Comparison of ENCODE assay signal across 10 mouse cellular contexts in genomic region chr9:86694644-86695043, GRCm38 (mm10). TPM values are rescaled to one million over a fixed set of nuclear protein-coding genes. Genes with fewer than 3 reads are reported as not detected.
DNase-seq lines count a peak whose midpoint lies in the region; ATAC-seq and TF ChIP-seq lines count a peak whose summit lies in the region.
"Had no signal": no experiment of that assay in that cellular context is flagged by ENCODE, and none has a peak within 500 bp of the region (broad histone marks: within the 10 kb centered on the region; RNA-seq: fewer than 3 reads in every experiment).

No protein-coding gene starts in this region.

- TF ChIP-seq RAD21 in CH12.LX (IDR thresholded peaks at IDR 0.05; ENCODE audit: low read depth, low read length), result no peak

- no peak overlapping the region for H3K27ac ChIP-seq in hindbrain, embryonic 13.5 days
- H3K27ac ChIP-seq in hindbrain, embryonic 10.5 days, result no peak overlapping the region
- no peak overlapping the region for H3K27ac ChIP-seq in CH12.LX (ENCODE audit: insufficient read depth, low read depth)
- H3K27ac ChIP-seq in brown adipose tissue, adult 24 weeks (replicated peaks; ENCODE audit: low read depth, low read length), result no peak overlapping the region
- H3K27ac ChIP-seq in limb, embryonic 15.5 days, result no peak overlapping the region

- TF ChIP-seq POLR2A in CH12.LX (IDR thresholded peaks at IDR 0.05; ENCODE audit: low read depth, low read length), result no peak

- no peak for TF ChIP-seq EP300 in CH12.LX (IDR thresholded peaks at IDR 0.05; ENCODE audit: low read length)

- no peaks in the 10 kb centered on the region for H3K9me3 ChIP-seq in hindbrain, embryonic 13.5 days
- H3K9me3 ChIP-seq in hindbrain, embryonic 10.5 days, result no peaks in the 10 kb centered on the region
- no peaks in the 10 kb centered on the region for H3K9me3 ChIP-seq in CH12.LX (replicated peaks; ENCODE audit: low read length)
- H3K9me3 ChIP-seq in limb, embryonic 15.5 days, result no peaks in the 10 kb centered on the region

- ATAC-seq in hindbrain, embryonic 13.5 days (ENCODE audit: low FRiP score), result no peak
- no peak for ATAC-seq in limb, embryonic 15.5 days (ENCODE audit: insufficient number of reproducible peaks, low FRiP score, low TSS enrichment, low read depth)

- no peak for TF ChIP-seq CTCF in CH12.LX (conservative IDR thresholded peaks at IDR 0.05 in 1 of 2, IDR thresholded peaks at IDR 0.05 in 1 of 2; ENCODE audit: low read depth in 2 of 2, low read length in 2 of 2)

- dilution Hi-C loops in CH12.LX (cut with MboI; ENCODE audit: extremely low pct_ligation_motif_present, extremely low pct_unique_long_range_greater_than_20kb, low sequenced_read_pairs), result no loop called here

- peak overlapping the region; percentile 71 for H3K4me2 ChIP-seq in hindbrain, embryonic 13.5 days
- H3K4me2 ChIP-seq in CH12.LX (ENCODE audit: insufficient read depth, low read depth, poor library complexity, severe bottlenecking), result peak overlapping the region; percentile 50; the same call in 1 of the 2 replicates
- peak overlapping the region; percentile 90; the same call in 1 of the 2 replicates for H3K4me2 ChIP-seq in limb, embryonic 15.5 days

- in situ Hi-C loops in CH12.LX (cut with MboI; ENCODE audit: low pct_ligation_motif_present, low pct_unique_long_range_greater_than_20kb, low sequenced_read_pairs), result no loop called here

- 94% methylated on average over 7 of the region's 7 CpGs for WGBS in hindbrain, embryonic 13.5 days
- WGBS in hindbrain, embryonic 10.5 days, result 93% methylated on average over 7 of the region's 7 CpGs
- 92% methylated on average over 7 of the region's 7 CpGs for WGBS in limb, embryonic 15.5 days

- H3K79me2 ChIP-seq in CH12.LX (replicated peaks; ENCODE audit: control insufficient read depth, extremely low read depth, insufficient read depth, poor library complexity, severe bottlenecking), result no peaks in the 10 kb centered on the region

- DNase-seq in hindbrain, embryonic 10.5 days (ENCODE audit: low spot score), result no peak
- DNase-seq in CH12.LX (ENCODE audit: extremely low read depth), result no peak
- no peak for DNase-seq in left cerebral cortex, adult 18-20 months (ENCODE audit: low spot score in 2 of 2)
- no peak for DNase-seq in Muller cell, postnatal 12 days (ENCODE audit: inconsistent ontology term)
- no peak for DNase-seq in adrenal gland, adult 8-10 months

- no peaks in the 10 kb centered on the region for H3K36me3 ChIP-seq in hindbrain, embryonic 13.5 days
- H3K36me3 ChIP-seq in hindbrain, embryonic 10.5 days, result no peaks in the 10 kb centered on the region
- H3K36me3 ChIP-seq in CH12.LX (replicated peaks in 1 of 2; ENCODE audit: control insufficient read depth in 1 of 2, insufficient read depth in 1 of 2, low read length in 1 of 2), result no peaks in the 10 kb centered on the region
- H3K36me3 ChIP-seq in limb, embryonic 15.5 days, result no peaks in the 10 kb centered on the region

- H3K27me3 ChIP-seq in hindbrain, embryonic 13.5 days, result no peaks in the 10 kb centered on the region
- peaks cover 16% of the 10 kb centered on the region; the same call in 1 of the 2 replicates for H3K27me3 ChIP-seq in hindbrain, embryonic 10.5 days (ENCODE audit: insufficient read depth, poor library complexity, severe bottlenecking)
- H3K27me3 ChIP-seq in CH12.LX (replicated peaks), result no peaks in the 10 kb centered on the region
- H3K27me3 ChIP-seq in limb, embryonic 15.5 days, result no peaks in the 10 kb centered on the region
- H3K27me3 ChIP-seq: Patski had no signal

- H3K4me3 ChIP-seq in hindbrain, embryonic 13.5 days, result peak overlapping the region; percentile 82; the same call in 1 of the 2 replicates
- H3K4me3 ChIP-seq in hindbrain, embryonic 10.5 days, result no peak overlapping the region
- peak overlapping the region in 1 of 3 experiments; percentile 89 for H3K4me3 ChIP-seq in CH12.LX (replicated peaks in 1 of 3; ENCODE audit: low read depth in 2 of 3, low read length in 2 of 3, poor library complexity in 1 of 3)
- H3K4me3 ChIP-seq in brown adipose tissue, adult 24 weeks (ENCODE audit: insufficient read depth, low read depth, low read length), result peak overlapping the region; percentile 15; the same call in 1 of the 2 replicates
- peak overlapping the region; percentile 76 for H3K4me3 ChIP-seq in limb, embryonic 15.5 days

- no peak overlapping the region for H3K9ac ChIP-seq in hindbrain, embryonic 13.5 days
- H3K9ac ChIP-seq in CH12.LX (ENCODE audit: insufficient read depth, low read depth), result no peak overlapping the region
- H3K9ac ChIP-seq in limb, embryonic 15.5 days, result no peak overlapping the region

- H3K4me1 ChIP-seq in hindbrain, embryonic 13.5 days (replicated peaks), result peaks cover 11% of the 10 kb centered on the region; the same call in 1 of the 2 replicates
- H3K4me1 ChIP-seq in hindbrain, embryonic 10.5 days (replicated peaks), result peaks cover 3% of the 10 kb centered on the region; the same call in 1 of the 2 replicates
- peaks cover 2 to 16% of the 10 kb centered on the region in 2 experiments; a peak in 3 of 4 replicates for H3K4me1 ChIP-seq in CH12.LX (ENCODE audit: control insufficient read depth in 1 of 2, insufficient read depth in 2 of 2)
- H3K4me1 ChIP-seq in brown adipose tissue, adult 24 weeks (ENCODE audit: control insufficient read depth, insufficient read depth, insufficient read length, low read length), result no peaks in the 10 kb centered on the region
- peaks cover 5% of the 10 kb centered on the region for H3K4me1 ChIP-seq in limb, embryonic 15.5 days

TF ChIP-seq in CH12.LX, 34 proteins besides CTCF, POLR2A, EP300 and RAD21:
- TF ChIP-seq ZNF384 (IDR thresholded peaks at IDR 0.05; ENCODE audit: low read depth, low read length) (no peak), MAZ (IDR thresholded peaks at IDR 0.05; ENCODE audit: low read depth, low read length) (no peak), CHD2 (IDR thresholded peaks at IDR 0.05; ENCODE audit: low read length) (no peak), ETS1 (conservative IDR thresholded peaks at IDR 0.05; ENCODE audit: low read depth, low read length) (no peak), ELF1 (IDR thresholded peaks at IDR 0.05; ENCODE audit: low read depth, low read length) (no peak), JUN (IDR thresholded peaks at IDR 0.05; ENCODE audit: insufficient read depth, low read depth, low read length) (no peak), PAX5 (IDR thresholded peaks at IDR 0.05; ENCODE audit: low read length) (no peak), USF1 (IDR thresholded peaks at IDR 0.05; ENCODE audit: low read depth, low read length) (no peak)

RNA-seq across cellular contexts. Expression of gene Me1, which starts 1.1 kb away (rescaled TPM):
- polyA plus RNA-seq in hindbrain, embryonic 13.5 days (2015; fragmentation: Nextera tagmentation; extraction: Ambion mirVana), result 28.5 and 30.5 TPM in 2 replicates
- 9.8 and 12.4 TPM in 2 replicates for polyA plus RNA-seq in hindbrain, embryonic 10.5 days (2016; fragmentation: Nextera tagmentation; extraction: Ambion mirVana)
- 6.7 and 9.4 TPM in 2 replicates for total RNA-seq in CH12.LX (2012; rRNA removed)
- total RNA-seq in CH12.LX (2014; rRNA removed), result 16.7 TPM in 2 replicates
- polyA plus RNA-seq in CH12.LX (2012; ENCODE audit: insufficient read length, low read depth), result 38.6 and 39.9 TPM in 2 replicates
- 817 and 987 TPM in 2 replicates for polyA plus RNA-seq in brown adipose tissue, adult 24 weeks (2012; ENCODE audit: insufficient read depth, insufficient read length, missing spikeins)
- polyA plus RNA-seq in limb, embryonic 15.5 days (2015; fragmentation: Nextera tagmentation; extraction: Ambion mirVana), result 31.0 and 32.4 TPM in 2 replicates
- 10 to 100 TPM; 49.3 to 52.9 TPM for total RNA-seq in left cerebral cortex, adult 18-20 months (2021)
- 1,000 to 10,000 TPM; 1,151 to 1,951 (median 1,592) TPM for total RNA-seq in adrenal gland, adult 8-10 months (2022)
- total RNA-seq: granulocyte monocyte progenitor cell, adult 5-6 weeks had no signal

RNA-seq across cellular contexts. Expression of gene Prss35, which starts 48.8 kb away (rescaled TPM):
- 4.3 and 5.3 TPM in 2 replicates for polyA plus RNA-seq in hindbrain, embryonic 13.5 days (2015; fragmentation: Nextera tagmentation; extraction: Ambion mirVana)
- polyA plus RNA-seq in hindbrain, embryonic 10.5 days (2016; fragmentation: Nextera tagmentation; extraction: Ambion mirVana), result 0.54 and 1.5 TPM in 2 replicates
- total RNA-seq in CH12.LX (2012; rRNA removed) (not detected in 2 replicates), CH12.LX (2014; rRNA removed) (not detected in 2 replicates)
- polyA plus RNA-seq in CH12.LX (2012; ENCODE audit: insufficient read length, low read depth), result not detected in 2 replicates
- not detected in 2 replicates for polyA plus RNA-seq in brown adipose tissue, adult 24 weeks (2012; ENCODE audit: insufficient read depth, insufficient read length, missing spikeins)
- 91.6 and 94.5 TPM in 2 replicates for polyA plus RNA-seq in limb, embryonic 15.5 days (2015; fragmentation: Nextera tagmentation; extraction: Ambion mirVana)
- total RNA-seq in left cerebral cortex, adult 18-20 months (2021), result 1 to 10 TPM; 1.1 to 2.4 TPM
- 100 to 1,000 TPM; 111 to 703 (median 400) TPM for total RNA-seq in adrenal gland, adult 8-10 months (2022)
- total RNA-seq: granulocyte monocyte progenitor cell, adult 5-6 weeks had no signal

Comparison
In these comparisons a context has a peak if more than half of its experiments do, and no peak if none do; other contexts are left out.
1. RNA of gene Me1, which starts 1.1 kb away (polyA plus RNA-seq): 817 to 987 TPM in brown adipose tissue, adult 24 weeks; 38.6 to 39.9 TPM in CH12.LX, 31.0 to 32.4 TPM in limb, embryonic 15.5 days, 28.5 to 30.5 TPM in hindbrain, embryonic 13.5 days and 9.8 to 12.4 TPM in hindbrain, embryonic 10.5 days; every median in the first group is over 10 times any median in the second.
2. RNA of gene Prss35, which starts 48.8 kb away (polyA plus RNA-seq): 91.6 to 94.5 TPM in limb, embryonic 15.5 days; 4.3 to 5.3 TPM in hindbrain, embryonic 13.5 days, 0.54 to 1.5 TPM in hindbrain, embryonic 10.5 days, not detected in brown adipose tissue, adult 24 weeks and not detected in CH12.LX; every median in the first group is over 10 times any median in the second.
3. Peak in every context shown above with its lines, with median percentiles within 50 percentile points of each other: H3K4me2 ChIP-seq.